Mouse (Mus musculus) monocyte, adult 59 days (primary cell): ENCODE results near the gene Adap1. TPM values are rescaled to one million over a fixed set of nuclear protein-coding genes. Genes with fewer than 3 reads are reported as not detected.

ENCODE experiments used
- total RNA-seq, 2 experiments: library from RNA; stranded (reverse); gene quantifications; one replicate each; pipeline ENCODE4 v1.2.4; 2023

Gene Adap1
- 100 to 1,000 TPM; 192 to 194 TPM for total RNA-seq

GRCm38 (mm10) chr5:139325395-139325966 is at the start of gene Adap1:
Adap1 (minus strand) TSS chr5:139325622.

GRCm38 (mm10) chr5:139352317-139352716 is 26.9 kb upstream of the Adap1 start, which contains the start of gene Cyp2w1:
Cyp2w1 (plus strand) TSS chr5:139352617.

GRCm38 (mm10) chr5:139351134-139351533 is 25.7 kb upstream of the Adap1 start, which contains the start of gene Cox19:
Cox19 (minus strand) TSS chr5:139351418.

GRCm38 (mm10) chr5:139252081-139252909 is 73.1 kb downstream of the Adap1 start, which contains the start of gene Get4:
Get4 (plus strand) TSS chr5:139252324.

Other genes with a start within 250 kb of the Adap1 start
- 10 to 100 TPM; 10.6 to 10.7 TPM for gene Prkar1b, start 175.6 kb downstream of the Adap1 start, total RNA-seq
- 1 to 10 TPM; 7.7 to 8.4 TPM for gene Dnaaf5, start 175.4 kb downstream of the Adap1 start, total RNA-seq
- 100 to 1,000 TPM in 1 of 2 experiments, 10 to 100 TPM in 1; 94.6 to 106 TPM for gene Sun1, start 125.0 kb downstream of the Adap1 start, total RNA-seq
- 10 to 100 TPM; 27.8 to 28.1 TPM for gene Get4, start 73.3 kb downstream of the Adap1 start, total RNA-seq
- 10 to 100 TPM; 23.0 to 34.9 TPM for gene Cox19, start 25.8 kb upstream of the Adap1 start, total RNA-seq
- not detected for gene Cyp2w1, start 27.0 kb upstream of the Adap1 start, total RNA-seq
- gene Gpr146, start 52.1 kb upstream of the Adap1 start, total RNA-seq = 10 to 100 TPM; 11.5 to 12.2 TPM
- 10 to 100 TPM; 64.5 to 66.6 TPM for gene C130050O18Rik, start 79.7 kb upstream of the Adap1 start, total RNA-seq
- gene Gper1, start 97.5 kb upstream of the Adap1 start, total RNA-seq = 1 to 10 TPM in 1 of 2 experiments, under 1 TPM in 1; 0.39 to 1.3 TPM
- 10 to 100 TPM; 30.3 to 31.7 TPM for gene 3110082I17Rik, start 134.9 kb upstream of the Adap1 start, total RNA-seq
- gene Zfand2a, start 158.9 kb upstream of the Adap1 start, total RNA-seq = 100 to 1,000 TPM; 125 to 129 TPM
- gene Uncx, start 217.9 kb upstream of the Adap1 start, total RNA-seq = not detected